12 mouse cellular contexts compared by ENCODE assay signal in the genomic region with DNA sequence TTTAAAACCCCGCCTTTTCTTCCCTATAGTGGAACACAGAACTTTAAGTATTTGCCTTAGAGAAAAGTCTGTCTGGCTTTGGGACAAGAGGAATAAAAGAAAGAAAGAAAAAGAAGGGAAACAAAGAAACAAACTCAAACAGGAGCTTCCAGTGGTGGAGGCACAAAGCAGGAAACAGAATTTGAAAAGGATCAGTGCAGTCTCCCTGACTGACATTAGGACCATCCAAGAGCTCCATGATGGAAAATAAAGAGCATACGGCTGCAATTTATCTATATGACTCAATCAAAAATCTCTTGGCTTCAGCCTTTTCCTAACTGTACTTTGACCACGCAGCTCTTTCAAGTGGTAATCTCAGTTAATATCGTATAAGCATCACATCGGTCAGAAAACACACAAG. TPM values are rescaled to one million over a fixed set of nuclear protein-coding genes. Genes with fewer than 3 reads are reported as not detected.
A peak's percentile ranks its signal among the peaks of the same experiment; 100 is the strongest.
DNase-seq lines count a peak whose midpoint lies in the region; ATAC-seq lines count a peak whose summit lies in the region.
"Had no signal": no experiment of that assay in that cellular context is flagged by ENCODE, and none has a peak within 500 bp of the region (broad histone marks: within the 10 kb centered on the region; RNA-seq: fewer than 3 reads in every experiment).

No protein-coding gene starts in this region.

- no peak for DNase-seq in heart, adult 8-10 months (ENCODE audit: low spot score)
- DNase-seq in embryonic facial prominence, embryonic 10.5 days (ENCODE audit: low spot score) = no peak
- DNase-seq in hindbrain, embryonic 14.5 days (ENCODE audit: low spot score) = no peak
- DNase-seq in midbrain, embryonic 11.5 days (ENCODE audit: low spot score, missing footprints) = no peak
- no peak for DNase-seq in left cerebral cortex, adult 8-10 months (ENCODE audit: low spot score in 2 of 2)
- DNase-seq in gastrocnemius, postnatal 36 days = no peak
- DNase-seq in spleen, postnatal 36 days (ENCODE audit: low spot score in 2 of 2) = no peak

- peak overlapping the region; percentile 65 for H3K4me3 ChIP-seq in heart, embryonic 12.5 days
- H3K4me3 ChIP-seq in embryonic facial prominence, embryonic 10.5 days = peak overlapping the region; percentile 62
- peak overlapping the region; percentile 47 for H3K4me3 ChIP-seq in hindbrain, embryonic 14.5 days (replicated peaks; ENCODE audit: low read length)
- H3K4me3 ChIP-seq in midbrain, embryonic 11.5 days (ENCODE audit: low read depth, low read length) = peak overlapping the region; percentile 36
- H3K4me3 ChIP-seq: erythroblast, embryonic 14.5 days had no signal

- 39% methylated on average over 5 of the region's 5 CpGs for WGBS in heart, embryonic 12.5 days
- WGBS in embryonic facial prominence, embryonic 10.5 days = 29% methylated on average over 5 of the region's 5 CpGs
- 18% methylated on average over 5 of the region's 5 CpGs for WGBS in hindbrain, embryonic 14.5 days
- 22% methylated on average over 5 of the region's 5 CpGs for WGBS in midbrain, embryonic 11.5 days

- H3K4me2 ChIP-seq in heart, embryonic 12.5 days = peak overlapping the region; percentile 92
- H3K4me2 ChIP-seq in hindbrain, embryonic 14.5 days (replicated peaks) = peak overlapping the region; percentile 88
- peak overlapping the region; percentile 56 for H3K4me2 ChIP-seq in midbrain, embryonic 11.5 days

- no peak overlapping the region for H3K27ac ChIP-seq in heart, embryonic 12.5 days (ENCODE audit: poor library complexity, severe bottlenecking)
- H3K27ac ChIP-seq in embryonic facial prominence, embryonic 10.5 days (replicated peaks) = peak overlapping the region; percentile 81
- H3K27ac ChIP-seq in hindbrain, embryonic 14.5 days = no peak overlapping the region
- H3K27ac ChIP-seq in midbrain, embryonic 11.5 days (ENCODE audit: low read depth, low read length) = peak overlapping the region; percentile 42; the same call in 1 of the 2 replicates

- no peaks in the 10 kb centered on the region for H3K9me3 ChIP-seq in heart, embryonic 12.5 days (replicated peaks)
- no peaks in the 10 kb centered on the region for H3K9me3 ChIP-seq in embryonic facial prominence, embryonic 10.5 days
- no peaks in the 10 kb centered on the region for H3K9me3 ChIP-seq in hindbrain, embryonic 14.5 days (ENCODE audit: control insufficient read depth, low read length)
- no peaks in the 10 kb centered on the region for H3K9me3 ChIP-seq in midbrain, embryonic 11.5 days (ENCODE audit: control insufficient read depth, low read length)

- ATAC-seq in heart, embryonic 12.5 days (ENCODE audit: insufficient number of reproducible peaks, low FRiP score) = no peak
- peak; percentile 42; the same call in 1 of the 2 replicates for ATAC-seq in hindbrain, embryonic 14.5 days (ENCODE audit: low FRiP score)
- peak; percentile 59 for ATAC-seq in midbrain, embryonic 11.5 days (ENCODE audit: low FRiP score)

- H3K27me3 ChIP-seq in heart, embryonic 12.5 days (replicated peaks) = peaks cover 15% of the 10 kb centered on the region
- peaks cover 19% of the 10 kb centered on the region for H3K27me3 ChIP-seq in embryonic facial prominence, embryonic 10.5 days (replicated peaks; ENCODE audit: low read depth, poor library complexity, severe bottlenecking)
- no peaks in the 10 kb centered on the region for H3K27me3 ChIP-seq in hindbrain, embryonic 14.5 days (ENCODE audit: control insufficient read depth, insufficient read depth, low read length)
- H3K27me3 ChIP-seq in midbrain, embryonic 11.5 days (ENCODE audit: control insufficient read depth, insufficient read depth, low read length) = no peaks in the 10 kb centered on the region

- intact Hi-C loops in gastrocnemius, postnatal 36 days (cut with DNase I) = no loop called here

- 0 out of 2 replicates have a peak, but pooled peaks cover 5% of the 10 kb centered on the region for H3K4me1 ChIP-seq in heart, embryonic 12.5 days (replicated peaks)
- peaks cover 11% of the 10 kb centered on the region for H3K4me1 ChIP-seq in embryonic facial prominence, embryonic 10.5 days
- 0 out of 2 replicates have a peak, but pooled peaks cover 7% of the 10 kb centered on the region for H3K4me1 ChIP-seq in hindbrain, embryonic 14.5 days (replicated peaks; ENCODE audit: control insufficient read depth, insufficient read depth, low read length)
- H3K4me1 ChIP-seq in midbrain, embryonic 11.5 days (ENCODE audit: control insufficient read depth, insufficient read depth, low read length) = no peaks in the 10 kb centered on the region

- peak overlapping the region; percentile 72 for H3K9ac ChIP-seq in heart, embryonic 12.5 days
- peak overlapping the region; percentile 62 for H3K9ac ChIP-seq in hindbrain, embryonic 14.5 days
- peak overlapping the region; percentile 62 for H3K9ac ChIP-seq in midbrain, embryonic 11.5 days (ENCODE audit: low read length)

- no peaks in the 10 kb centered on the region for H3K36me3 ChIP-seq in heart, embryonic 12.5 days
- no peaks in the 10 kb centered on the region for H3K36me3 ChIP-seq in embryonic facial prominence, embryonic 10.5 days (replicated peaks)
- no peaks in the 10 kb centered on the region for H3K36me3 ChIP-seq in hindbrain, embryonic 14.5 days (replicated peaks; ENCODE audit: control insufficient read depth, insufficient read depth)
- H3K36me3 ChIP-seq in midbrain, embryonic 11.5 days (ENCODE audit: control insufficient read depth, insufficient read depth, low read length) = no peaks in the 10 kb centered on the region

RNA-seq across cellular contexts. Expression of a gene that starts 0.6 kb away (rescaled TPM):
- polyA plus RNA-seq in heart, embryonic 12.5 days (2016; fragmentation: Nextera tagmentation; extraction: Ambion mirVana) = not detected in 2 replicates
- not detected for total RNA-seq in heart, adult 8-10 months (2022)
- 0.36 TPM in 1 of 2 replicates, not detected in the other for polyA plus RNA-seq in embryonic facial prominence, embryonic 10.5 days (2016; fragmentation: Nextera tagmentation; extraction: Ambion mirVana)
- 1.0 and 2.3 TPM in 2 replicates for polyA plus RNA-seq in hindbrain, embryonic 14.5 days (2014; fragmentation: Nextera tagmentation; extraction: Ambion mirVana)
- 0.19 and 0.63 TPM in 2 replicates for polyA plus RNA-seq in midbrain, embryonic 11.5 days (2014; fragmentation: Nextera tagmentation; extraction: Ambion mirVana)
- total RNA-seq in left cerebral cortex, adult 8-10 months (2022) = under 1 TPM in 1 of 4 experiments, not detected in 3; 0.82 TPM
- total RNA-seq in gastrocnemius, postnatal 36 days (2021) = not detected
- total RNA-seq: adrenal gland, postnatal 14 days; layer of hippocampus, adult 8-10 months had no signal
- polyA plus RNA-seq: erythroblast, embryonic 14.5 days had no signal

RNA-seq across cellular contexts. Expression of a gene that starts 4.0 kb away (rescaled TPM):
- not detected in 2 replicates for polyA plus RNA-seq in heart, embryonic 12.5 days (2016; fragmentation: Nextera tagmentation; extraction: Ambion mirVana)
- total RNA-seq in heart, adult 8-10 months (2022) = not detected
- not detected in 2 replicates for polyA plus RNA-seq in embryonic facial prominence, embryonic 10.5 days (2016; fragmentation: Nextera tagmentation; extraction: Ambion mirVana)
- not detected in 2 replicates for polyA plus RNA-seq in hindbrain, embryonic 14.5 days (2014; fragmentation: Nextera tagmentation; extraction: Ambion mirVana)
- not detected in 2 replicates for polyA plus RNA-seq in midbrain, embryonic 11.5 days (2014; fragmentation: Nextera tagmentation; extraction: Ambion mirVana)
- total RNA-seq in left cerebral cortex, adult 8-10 months (2022) = under 1 TPM in 1 of 4 experiments, not detected in 3; 0.46 TPM
- total RNA-seq in gastrocnemius, postnatal 36 days (2021) = not detected
- total RNA-seq: adrenal gland, postnatal 14 days; layer of hippocampus, adult 8-10 months had no signal
- polyA plus RNA-seq: erythroblast, embryonic 14.5 days had no signal

RNA-seq across cellular contexts. Expression of a gene that starts 22.8 kb away (rescaled TPM):
- polyA plus RNA-seq in heart, embryonic 12.5 days (2016; fragmentation: Nextera tagmentation; extraction: Ambion mirVana) = not detected in 2 replicates
- not detected for total RNA-seq in heart, adult 8-10 months (2022)
- not detected in 2 replicates for polyA plus RNA-seq in embryonic facial prominence, embryonic 10.5 days (2016; fragmentation: Nextera tagmentation; extraction: Ambion mirVana)
- not detected in 2 replicates for polyA plus RNA-seq in hindbrain, embryonic 14.5 days (2014; fragmentation: Nextera tagmentation; extraction: Ambion mirVana)
- polyA plus RNA-seq in midbrain, embryonic 11.5 days (2014; fragmentation: Nextera tagmentation; extraction: Ambion mirVana) = not detected in 2 replicates
- not detected for total RNA-seq in left cerebral cortex, adult 8-10 months (2022)
- total RNA-seq in gastrocnemius, postnatal 36 days (2021) = not detected
- total RNA-seq: adrenal gland, postnatal 14 days; layer of hippocampus, adult 8-10 months had no signal
- polyA plus RNA-seq: erythroblast, embryonic 14.5 days; thymus, postnatal 0 days had no signal

RNA-seq across cellular contexts. Expression of a gene that starts 48.0 kb away (rescaled TPM):
- not detected in 2 replicates for polyA plus RNA-seq in heart, embryonic 12.5 days (2016; fragmentation: Nextera tagmentation; extraction: Ambion mirVana)
- total RNA-seq in heart, adult 8-10 months (2022) = not detected
- not detected in 2 replicates for polyA plus RNA-seq in embryonic facial prominence, embryonic 10.5 days (2016; fragmentation: Nextera tagmentation; extraction: Ambion mirVana)
- polyA plus RNA-seq in hindbrain, embryonic 14.5 days (2014; fragmentation: Nextera tagmentation; extraction: Ambion mirVana) = not detected in 2 replicates
- not detected in 2 replicates for polyA plus RNA-seq in midbrain, embryonic 11.5 days (2014; fragmentation: Nextera tagmentation; extraction: Ambion mirVana)
- total RNA-seq in left cerebral cortex, adult 8-10 months (2022) = not detected
- not detected for total RNA-seq in gastrocnemius, postnatal 36 days (2021)
- total RNA-seq: adrenal gland, postnatal 14 days; layer of hippocampus, adult 8-10 months had no signal
- polyA plus RNA-seq: erythroblast, embryonic 14.5 days had no signal

RNA-seq across cellular contexts. Expression of a gene that starts 53.8 kb away (rescaled TPM):
- not detected in 2 replicates for polyA plus RNA-seq in heart, embryonic 12.5 days (2016; fragmentation: Nextera tagmentation; extraction: Ambion mirVana)
- total RNA-seq in heart, adult 8-10 months (2022) = not detected
- polyA plus RNA-seq in embryonic facial prominence, embryonic 10.5 days (2016; fragmentation: Nextera tagmentation; extraction: Ambion mirVana) = not detected in 2 replicates
- polyA plus RNA-seq in hindbrain, embryonic 14.5 days (2014; fragmentation: Nextera tagmentation; extraction: Ambion mirVana) = not detected in 2 replicates
- not detected in 2 replicates for polyA plus RNA-seq in midbrain, embryonic 11.5 days (2014; fragmentation: Nextera tagmentation; extraction: Ambion mirVana)
- total RNA-seq in left cerebral cortex, adult 8-10 months (2022) = not detected
- total RNA-seq in gastrocnemius, postnatal 36 days (2021) = not detected
- total RNA-seq: adrenal gland, postnatal 14 days; layer of hippocampus, adult 8-10 months had no signal
- polyA plus RNA-seq: erythroblast, embryonic 14.5 days had no signal

Comparison
In these comparisons a context has a peak if more than half of its experiments do, and no peak if none do; other contexts are left out.
1. H3K27ac ChIP-seq: peak in embryonic facial prominence, embryonic 10.5 days (single experiment) and midbrain, embryonic 11.5 days (single experiment); none in heart, embryonic 12.5 days (single experiment) and hindbrain, embryonic 14.5 days (single experiment).
2. Peak in every context shown above with its lines, with median percentiles within 50 percentile points of each other: H3K4me2 ChIP-seq, H3K4me3 ChIP-seq and H3K9ac ChIP-seq.